Mouse (Mus musculus): Measurements from ENCODE around the gene Pln. TPM values are rescaled to one million over a fixed set of nuclear protein-coding genes. Genes with fewer than 3 reads are reported as not detected.

Pln gene
- total and polyA plus RNA-seq, 3 experiments = 5,608 to 9,883 (median 7,152) TPM

- Histone ChIP-seq H3K36me3 (ENCODE audit: control insufficient read depth, insufficient read depth, low read length) (peaks cover 44% of the 10 kb centered on the region), H3K4me1 (ENCODE audit: control insufficient read depth, insufficient read depth, low read length) (peaks cover 23% of the 10 kb centered on the region), H3K4me3 (no peak overlapping the region), H3K9ac (ENCODE audit: low read depth, low read length) (no peak overlapping the region), H3K79me2 (replicated peaks; ENCODE audit: control insufficient read depth, insufficient read depth, low read length) (no peaks in the 10 kb centered on the region; the same call in 1 of the 2 replicates), H3K27me3 (ENCODE audit: control insufficient read depth, insufficient read depth, low read length) (no peaks in the 10 kb centered on the region), H3K27ac (peak overlapping the region; percentile 88)
- intact Hi-C loops (cut with DNase I) = no loop called here
- TF ChIP-seq POLR2A (IDR thresholded peaks at IDR 0.05; ENCODE audit: insufficient read depth, low read depth, low read length) (no peak), CTCF (IDR thresholded peaks at IDR 0.05) (no peak), EP300 (IDR thresholded peaks at IDR 0.05; ENCODE audit: insufficient read depth, low read depth, low read length) (no peak)
- DNase-seq = no peak
Measured at GRCm38 (mm10) chr10:53326367-53326766, 11.1 kb upstream of the Pln start.

GRCm38 (mm10) chr10:53329257-53329656 lies 8.2 kb upstream of the Pln start:
- peaks cover 3% of the 10 kb centered on the region for H3K79me2 ChIP-seq (replicated peaks; ENCODE audit: control insufficient read depth, insufficient read depth, low read length)
- peak overlapping the region; percentile 88 for H3K27ac ChIP-seq
- no peaks in the 10 kb centered on the region for H3K27me3 ChIP-seq (ENCODE audit: control insufficient read depth, insufficient read depth, low read length)
- 16% methylated on average over 3 of the region's 3 CpGs for WGBS
- peaks cover 22% of the 10 kb centered on the region for H3K4me1 ChIP-seq (ENCODE audit: control insufficient read depth, insufficient read depth, low read length)
- intact Hi-C loops (cut with DNase I) = no loop called here
- DNase-seq = no peak
- TF ChIP-seq CTCF (IDR thresholded peaks at IDR 0.05) (no peak), POLR2A (IDR thresholded peaks at IDR 0.05; ENCODE audit: insufficient read depth, low read depth, low read length) (no peak), EP300 (IDR thresholded peaks at IDR 0.05; ENCODE audit: insufficient read depth, low read depth, low read length) (no peak)
- no peak overlapping the region; the same call in 1 of the 2 replicates for H3K9ac ChIP-seq (ENCODE audit: low read depth, low read length)
- peaks cover 53% of the 10 kb centered on the region for H3K36me3 ChIP-seq (ENCODE audit: control insufficient read depth, insufficient read depth, low read length)
- no peak overlapping the region for H3K4me3 ChIP-seq

GRCm38 (mm10) chr10:53332752-53333151 lies 4.7 kb upstream of the Pln start:
- intact Hi-C loops (cut with DNase I) = loop anchor here (2.0 kb wide), 1 partner anchor 156 kb away; no protein-coding TSS in a partner anchor
- Histone ChIP-seq H3K36me3 (ENCODE audit: control insufficient read depth, insufficient read depth, low read length) (peaks cover 48% of the 10 kb centered on the region), H3K4me3 (no peak overlapping the region), H3K27ac (peak overlapping the region; percentile 88), H3K79me2 (replicated peaks; ENCODE audit: control insufficient read depth, insufficient read depth, low read length) (peaks cover 4% of the 10 kb centered on the region), H3K27me3 (ENCODE audit: control insufficient read depth, insufficient read depth, low read length) (no peaks in the 10 kb centered on the region), H3K4me1 (ENCODE audit: control insufficient read depth, insufficient read depth, low read length) (peaks cover 24% of the 10 kb centered on the region), H3K9ac (ENCODE audit: low read depth, low read length) (no peak overlapping the region; the same call in 1 of the 2 replicates)
- peak; percentile 34; the same call in 1 of the 2 replicates for TF ChIP-seq POLR2A (IDR thresholded peaks at IDR 0.05; ENCODE audit: insufficient read depth, low read depth, low read length)
- no peak for TF ChIP-seq EP300 (IDR thresholded peaks at IDR 0.05; ENCODE audit: insufficient read depth, low read depth, low read length)
- WGBS = 31% methylated on average over 2 of the region's 2 CpGs
- no peak for DNase-seq

- TF ChIP-seq EP300 (IDR thresholded peaks at IDR 0.05; ENCODE audit: insufficient read depth, low read depth, low read length) = 0 out of 2 replicates have a peak, but pooled peaks have one; percentile 21
- peak; percentile 51; the same call in 1 of the 2 replicates for TF ChIP-seq POLR2A (IDR thresholded peaks at IDR 0.05; ENCODE audit: insufficient read depth, low read depth, low read length)
- TF ChIP-seq CTCF (IDR thresholded peaks at IDR 0.05) = no peak
- 56% methylated on average over 2 of the region's 2 CpGs for WGBS
- DNase-seq = no peak
- H3K4me3 ChIP-seq = no peak overlapping the region; the same call in 1 of the 2 replicates
- peak overlapping the region; percentile 6; the same call in 1 of the 2 replicates for H3K9ac ChIP-seq (ENCODE audit: low read depth, low read length)
- peaks cover 42% of the 10 kb centered on the region for H3K36me3 ChIP-seq (ENCODE audit: control insufficient read depth, insufficient read depth, low read length)
- peaks cover 4% of the 10 kb centered on the region for H3K79me2 ChIP-seq (replicated peaks; ENCODE audit: control insufficient read depth, insufficient read depth, low read length)
- H3K4me1 ChIP-seq (ENCODE audit: control insufficient read depth, insufficient read depth, low read length) = peaks cover 17% of the 10 kb centered on the region
- H3K27me3 ChIP-seq (ENCODE audit: control insufficient read depth, insufficient read depth, low read length) = no peaks in the 10 kb centered on the region
- H3K27ac ChIP-seq = peak overlapping the region; percentile 88
- intact Hi-C loops (cut with DNase I) = loop anchor here (1.0 kb wide), 1 partner anchor 11 kb away; no protein-coding TSS in a partner anchor
Measured at GRCm38 (mm10) chr10:53335266-53335665, 2.2 kb upstream of the Pln start.

GRCm38 (mm10) chr10:53335974-53336373 lies 1.5 kb upstream of the Pln start:
- WGBS = 67% methylated on average over 3 of the region's 3 CpGs
- TF ChIP-seq POLR2A (IDR thresholded peaks at IDR 0.05; ENCODE audit: insufficient read depth, low read depth, low read length) (no peak), EP300 (IDR thresholded peaks at IDR 0.05; ENCODE audit: insufficient read depth, low read depth, low read length) (no peak)
- intact Hi-C loops (cut with DNase I) = loop anchor here (1.0 kb wide), 1 partner anchor 12 kb away; no protein-coding TSS in a partner anchor
- DNase-seq = no peak
- Histone ChIP-seq H3K4me1 (ENCODE audit: control insufficient read depth, insufficient read depth, low read length) (peaks cover 14% of the 10 kb centered on the region), H3K9ac (ENCODE audit: low read depth, low read length) (peak overlapping the region; percentile 38; the same call in 1 of the 2 replicates), H3K27me3 (ENCODE audit: control insufficient read depth, insufficient read depth, low read length) (no peaks in the 10 kb centered on the region), H3K36me3 (ENCODE audit: control insufficient read depth, insufficient read depth, low read length) (peaks cover 38% of the 10 kb centered on the region), H3K79me2 (replicated peaks; ENCODE audit: control insufficient read depth, insufficient read depth, low read length) (peaks cover 4% of the 10 kb centered on the region; the same call in 1 of the 2 replicates), H3K4me3 (peak overlapping the region; percentile 47), H3K27ac (peak overlapping the region; percentile 88)

- H3K27me3 ChIP-seq (ENCODE audit: control insufficient read depth, insufficient read depth, low read length) = no peaks in the 10 kb centered on the region
- intact Hi-C loops (cut with DNase I) = loop anchor here (2.0 kb wide), 1 partner anchor 224 kb away; no protein-coding TSS in a partner anchor
Measured at GRCm38 (mm10) chr10:53339045-53339444, 1.6 kb downstream of the Pln start.

More at GRCm38 (mm10) chr10:53339045-53339444, 1.6 kb downstream of the Pln start:
- Histone ChIP-seq H3K9ac (ENCODE audit: low read depth, low read length) (peak overlapping the region; percentile 84), H3K79me2 (replicated peaks; ENCODE audit: control insufficient read depth, insufficient read depth, low read length) (0 out of 2 replicates have a peak, but pooled peaks cover 1% of the 10 kb centered on the region), H3K36me3 (ENCODE audit: control insufficient read depth, insufficient read depth, low read length) (peaks cover 34% of the 10 kb centered on the region), H3K4me1 (ENCODE audit: control insufficient read depth, insufficient read depth, low read length) (peaks cover 13% of the 10 kb centered on the region), H3K27ac (peak overlapping the region; percentile 76), H3K4me3 (peak overlapping the region; percentile 55)
- 48% methylated on average over 2 of the region's 2 CpGs for WGBS
- TF ChIP-seq EP300 (IDR thresholded peaks at IDR 0.05; ENCODE audit: insufficient read depth, low read depth, low read length) (peak; percentile 73), CTCF (IDR thresholded peaks at IDR 0.05) (no peak), POLR2A (IDR thresholded peaks at IDR 0.05; ENCODE audit: insufficient read depth, low read depth, low read length) (peak; percentile 72)
- no peak for DNase-seq
